Mouse (Mus musculus) CH12.LX (cell line): ENCODE measurements around the gene Slc9a3r2. TPM values are rescaled to one million over a fixed set of nuclear protein-coding genes. Genes with fewer than 3 reads are reported as not detected.

Experiments
- DNase-seq: peaks from one replicate; pipeline ENCODE4 v3.0.0-alpha.2; 2013; ENCODE audit errors: extremely low read depth
- H3K27ac ChIP-seq: 2 replicates; pipeline ENCODE4 v1.5.1; 2012; ENCODE audit warnings: low read depth, mild to moderate bottlenecking, control low read depth, moderate library complexity; ENCODE audit not compliant: insufficient read depth
- H3K27me3 ChIP-seq: replicated peaks from 2 replicates; pipeline ENCODE3; 2012; ENCODE audit warnings: inconsistent platforms
- H3K36me3 ChIP-seq, 2 experiments: replicated peaks in 1 of 2; 2 replicates each; pipeline versions ENCODE3 to v1.6.1; 2012; ENCODE audit warnings: inconsistent platforms in 1 of 2, low read length in 1 of 2, mild to moderate bottlenecking in 1 of 2, mixed read lengths in 1 of 2, moderate library complexity in 1 of 2; ENCODE audit not compliant: control insufficient read depth in 1 of 2, insufficient read depth in 1 of 2
- H3K4me1 ChIP-seq, 2 experiments: 2 replicates each; pipeline ENCODE4 v1.6.1; 2012; ENCODE audit warnings: inconsistent platforms in 1 of 2, moderate library complexity in 1 of 2; ENCODE audit not compliant: insufficient read depth in 2 of 2, control insufficient read depth in 1 of 2
- H3K4me2 ChIP-seq: 2 replicates; pipeline ENCODE4 v1.6.1; 2012; ENCODE audit warnings: low read depth, mild to moderate bottlenecking, control low read depth; ENCODE audit not compliant: poor library complexity, insufficient read depth, severe bottlenecking
- H3K4me3 ChIP-seq, 3 experiments: fragments of 150-350 bp in 1 of 3; sonication (generic) in 1 of 3; replicated peaks in 1 of 3; 2 replicates each; pipeline versions ENCODE3 to v1.5.1; 2011 to 2012; ENCODE audit warnings: low read depth in 2 of 3, low read length in 2 of 3, mild to moderate bottlenecking in 2 of 3, moderate library complexity in 2 of 3, control low read depth in 1 of 3, improper control_type of control experiment in 1 of 3, inconsistent platforms in 1 of 3, mixed read lengths in 1 of 3; ENCODE audit not compliant: poor library complexity in 1 of 3
- H3K79me2 ChIP-seq: replicated peaks from 2 replicates; pipeline ENCODE4 v1.6.1; 2012; ENCODE audit warnings: mild to moderate bottlenecking, moderate library complexity; ENCODE audit not compliant: control insufficient read depth, poor library complexity, insufficient read depth, severe bottlenecking; ENCODE audit errors: extremely low read depth
- H3K9ac ChIP-seq: 2 replicates; pipeline ENCODE4 v1.6.1; 2012; ENCODE audit warnings: low read depth, mild to moderate bottlenecking, control low read depth, moderate library complexity; ENCODE audit not compliant: insufficient read depth
- H3K9me3 ChIP-seq: replicated peaks from 2 replicates; pipeline ENCODE3; 2012; ENCODE audit warnings: low read length, inconsistent platforms, mixed read lengths
- BHLHE40 ChIP-seq: IDR thresholded peaks from 2 replicates; pipeline ENCODE4 v1.6.1; 2011; ENCODE audit warnings: mild to moderate bottlenecking, low read depth, low read length, improper control_type of control experiment
- CHD2 ChIP-seq: IDR thresholded peaks from 2 replicates; pipeline ENCODE4 v1.6.1; 2011; ENCODE audit warnings: low read length, improper control_type of control experiment
- CTCF ChIP-seq, 2 experiments: IDR thresholded peaks in 1 of 2; conservative IDR thresholded peaks in 1 of 2; 2 replicates each; pipeline ENCODE4 v1.5.1; 2011 to 2012; ENCODE audit warnings: low read depth in 2 of 2, low read length in 2 of 2, improper control_type of control experiment in 1 of 2, inconsistent platforms in 1 of 2, mild to moderate bottlenecking in 1 of 2, moderate library complexity in 1 of 2
- EP300 ChIP-seq: IDR thresholded peaks from 2 replicates; pipeline ENCODE4 v1.6.1; 2011; ENCODE audit warnings: low read length, improper control_type of control experiment
- ETS1 ChIP-seq: conservative IDR thresholded peaks from 2 replicates; pipeline ENCODE4 v1.6.1; 2012; ENCODE audit warnings: low read depth, mild to moderate bottlenecking, inconsistent platforms, low read length, improper control_type of control experiment, moderate library complexity
- GABPA ChIP-seq: IDR thresholded peaks from 2 replicates; pipeline ENCODE4 v1.6.1; 2012; ENCODE audit warnings: low read depth, low read length, improper control_type of control experiment, inconsistent platforms; ENCODE audit not compliant: insufficient replicate concordance
- HCFC1 ChIP-seq: IDR thresholded peaks from 2 replicates; pipeline ENCODE4 v1.6.1; 2012; ENCODE audit warnings: low read depth, mild to moderate bottlenecking, inconsistent platforms, low read length, improper control_type of control experiment
- JUN ChIP-seq: IDR thresholded peaks from 2 replicates; pipeline ENCODE4 v1.6.1; 2011; ENCODE audit warnings: low read depth, mild to moderate bottlenecking, low read length, improper control_type of control experiment, moderate library complexity; ENCODE audit not compliant: insufficient read depth
- MAFK ChIP-seq: IDR thresholded peaks from 2 replicates; pipeline ENCODE4 v1.6.1; 2011; ENCODE audit warnings: low read length, improper control_type of control experiment; ENCODE audit not compliant: insufficient replicate concordance
- MAX ChIP-seq: IDR thresholded peaks from 2 replicates; pipeline ENCODE4 v1.6.1; 2011; ENCODE audit warnings: low read length, improper control_type of control experiment
- MAZ ChIP-seq: IDR thresholded peaks from 2 replicates; pipeline ENCODE4 v1.6.1; 2012; ENCODE audit warnings: low read depth, mild to moderate bottlenecking, inconsistent platforms, low read length, improper control_type of control experiment, moderate library complexity
- MEF2A ChIP-seq: IDR thresholded peaks from 2 replicates; pipeline ENCODE4 v1.6.1; 2014; ENCODE audit warnings: low read depth, mild to moderate bottlenecking, inconsistent platforms, low read length, improper control_type of control experiment, borderline replicate concordance
- MXI1 ChIP-seq: IDR thresholded peaks from 2 replicates; pipeline ENCODE4 v1.6.1; 2011; ENCODE audit warnings: mild to moderate bottlenecking, low read depth, low read length, improper control_type of control experiment
- MYC ChIP-seq: IDR thresholded peaks from 2 replicates; pipeline ENCODE4 v1.6.1; 2011; ENCODE audit warnings: low read depth, mild to moderate bottlenecking, improper control_type of control experiment, low read length
- NRF1 ChIP-seq: IDR thresholded peaks from 2 replicates; pipeline ENCODE4 v1.6.1; 2014; ENCODE audit warnings: low read depth, mild to moderate bottlenecking, inconsistent platforms, low read length, improper control_type of control experiment, moderate library complexity
- PAX5 ChIP-seq: IDR thresholded peaks from 2 replicates; pipeline ENCODE4 v1.6.1; 2012; ENCODE audit warnings: low read length, inconsistent platforms, mixed read lengths
- POLR2A ChIP-seq: IDR thresholded peaks from 2 replicates; pipeline ENCODE4 v1.6.1; 2011; ENCODE audit warnings: low read depth, mild to moderate bottlenecking, improper control_type of control experiment, low read length
- POLR2AphosphoS2 ChIP-seq: IDR thresholded peaks from 2 replicates; pipeline ENCODE4 v1.6.1; 2011; ENCODE audit warnings: low read depth, low read length, improper control_type of control experiment
- RCOR1 ChIP-seq: conservative IDR thresholded peaks from 2 replicates; pipeline ENCODE4 v1.6.1; 2012; ENCODE audit warnings: low read depth, mild to moderate bottlenecking, inconsistent platforms, low read length, improper control_type of control experiment
- SMC3 ChIP-seq: IDR thresholded peaks from 2 replicates; pipeline ENCODE4 v1.6.1; 2011; ENCODE audit warnings: low read depth, low read length, improper control_type of control experiment
- TBP ChIP-seq: conservative IDR thresholded peaks from 2 replicates; pipeline ENCODE4 v1.6.1; 2011; ENCODE audit warnings: low read depth, low read length, improper control_type of control experiment
- TCF12 ChIP-seq: IDR thresholded peaks from 2 replicates; pipeline ENCODE4 v1.6.1; 2014; ENCODE audit warnings: low read depth, mild to moderate bottlenecking, inconsistent platforms, low read length, improper control_type of control experiment
- USF1 ChIP-seq: IDR thresholded peaks from 2 replicates; pipeline ENCODE4 v1.6.1; 2014; ENCODE audit warnings: low read depth, mild to moderate bottlenecking, inconsistent platforms, low read length, improper control_type of control experiment
- USF2 ChIP-seq: conservative IDR thresholded peaks from 2 replicates; pipeline ENCODE4 v1.6.1; 2011; ENCODE audit warnings: low read depth, low read length, improper control_type of control experiment
- ZMIZ1 ChIP-seq: IDR thresholded peaks from 2 replicates; pipeline ENCODE4 v1.6.1; 2012; ENCODE audit warnings: low read depth, mild to moderate bottlenecking, inconsistent platforms, low read length, improper control_type of control experiment
- ZNF384 ChIP-seq: IDR thresholded peaks from 2 replicates; pipeline ENCODE4 v1.6.1; 2012; ENCODE audit warnings: low read depth, low read length, improper control_type of control experiment, inconsistent platforms
- dilution Hi-C: fragments of 300-500 bp; cut with MboI; formaldehyde crosslinking; loops from 2 replicates; pipeline ENCODE4 v1.14.3; 2020; ENCODE audit warnings: low sequenced_read_pairs; ENCODE audit not compliant: extremely low pct_unique_long_range_greater_than_20kb, extremely low pct_ligation_motif_present
- in situ Hi-C: fragments of 300-500 bp; cut with MboI; formaldehyde crosslinking; loops from 3 replicates; pipeline ENCODE4 v1.14.3; 2019; ENCODE audit warnings: low sequenced_read_pairs, low pct_ligation_motif_present, low pct_unique_long_range_greater_than_20kb, mixed read lengths
- polyA plus RNA-seq: library from polyadenylated mRNA; unstranded; fragments of >175 nt; gene quantifications from 2 replicates; pipeline ENCODE4 v1.2.1, GENCODE M21; 2012; ENCODE audit warnings: low read depth; ENCODE audit not compliant: insufficient read length
- total RNA-seq, 2 experiments: library from RNA; depleted of rRNA; stranded (reverse); fragments of 300-350 nt in 1 of 2; fragments of >200 nt in 1 of 2; gene quantifications; 2 replicates each; pipeline ENCODE4 v1.2.3; 2012 to 2014

Gene Slc9a3r2
- total and polyA plus RNA-seq, 3 experiments = 2.1 to 5.5 (median 4.8) TPM

GRCm38 (mm10) chr17:24698715-24699114 lies 48.6 kb upstream of the Slc9a3r2 start:
- TF ChIP-seq TCF12 (no peak), USF1 (no peak), EP300 (no peak), MAX (no peak), CTCF (conservative IDR thresholded peaks at IDR 0.05 in 1 of 2, IDR thresholded peaks at IDR 0.05 in 1 of 2; ENCODE audit: low read depth in 2 of 2, low read length in 2 of 2) (no peak), ETS1 (no peak), GABPA (no peak), SMC3 (no peak), BHLHE40 (no peak), NRF1 (no peak)
- TF ChIP-seq, all 38 proteins: peak for 0

GRCm38 (mm10) chr17:24697985-24698384 lies 47.9 kb upstream of the Slc9a3r2 start:
- no peak overlapping the region for H3K9ac ChIP-seq

More at GRCm38 (mm10) chr17:24698715-24699114, 48.6 kb upstream of the Slc9a3r2 start:
- no peak for DNase-seq
- in situ Hi-C loops = no loop called here
- dilution Hi-C loops = no loop called here
- Histone ChIP-seq H3K9me3 (no peaks in the 10 kb centered on the region), H3K9ac (no peak overlapping the region), H3K4me3 (no peak overlapping the region), H3K27me3 (no peaks in the 10 kb centered on the region), H3K79me2 (no peaks in the 10 kb centered on the region), H3K4me1 (peaks cover 6 to 45% of the 10 kb centered on the region in 2 experiments), H3K27ac (no peak overlapping the region), H3K4me2 (no peak overlapping the region), H3K36me3 (peaks cover 37 to 54% of the 10 kb centered on the region in 2 experiments)

GRCm38 (mm10) chr17:24696011-24696697 lies 46.0 kb upstream of the Slc9a3r2 start, which contains the start of the genes Gfer and Noxo1:
Gfer (minus strand) TSS chr17:24696156.
Noxo1 (plus strand) TSS chr17:24696234.
- in situ Hi-C loops (no loop called here), dilution Hi-C loops (no loop called here)
- Histone ChIP-seq H3K9me3 (no peaks in the 10 kb centered on the region), H3K27me3 (no peaks in the 10 kb centered on the region), H3K79me2 (no peaks in the 10 kb centered on the region), H3K36me3 (peaks cover 25 to 46% of the 10 kb centered on the region in 2 experiments), H3K4me1 (peaks cover 11 to 53% of the 10 kb centered on the region in 2 experiments), H3K4me3 (peak within 1 kb of the TSS; percentile 79 to 87 (median 85)), H3K9ac (peak within 1 kb of the TSS; percentile 72), H3K4me2 (peak within 1 kb of the TSS; percentile 70), H3K27ac (peak within 1 kb of the TSS; percentile 41)
- DNase-seq = peak; percentile 72
- TF ChIP-seq POLR2AphosphoS2 (no peak), JUN (no peak), RCOR1 (no peak), MYC (peak; percentile 31; the same call in 1 of the 2 replicates), TBP (no peak), USF1 (no peak), EP300 (no peak), CTCF (conservative IDR thresholded peaks at IDR 0.05 in 1 of 2, IDR thresholded peaks at IDR 0.05 in 1 of 2; ENCODE audit: low read depth in 2 of 2, low read length in 2 of 2) (peak in 1 of 2 experiments; percentile 18; a peak in 2 of 4 replicates), ETS1 (no peak), MXI1 (peak; percentile 85), MAFK (no peak), ZNF384 (no peak), CHD2 (no peak), MAZ (no peak), MEF2A (no peak), PAX5 (no peak), POLR2A (peak; percentile 84), USF2 (no peak)

More at GRCm38 (mm10) chr17:24697985-24698384, 47.9 kb upstream of the Slc9a3r2 start:
- no peaks in the 10 kb centered on the region for H3K9me3 ChIP-seq
- H3K36me3 ChIP-seq = peaks cover 40 to 55% of the 10 kb centered on the region in 2 experiments
- H3K79me2 ChIP-seq = no peaks in the 10 kb centered on the region
- in situ Hi-C loops (no loop called here), dilution Hi-C loops (no loop called here)
- no peak overlapping the region for H3K4me2 ChIP-seq
- no peak overlapping the region for H3K27ac ChIP-seq
- H3K4me3 ChIP-seq = no peak overlapping the region
- H3K27me3 ChIP-seq = no peaks in the 10 kb centered on the region
- no peak for DNase-seq
- H3K4me1 ChIP-seq = peaks cover 6 to 48% of the 10 kb centered on the region in 2 experiments
- no peak for TF ChIP-seq HCFC1
- TF ChIP-seq CHD2 = 0 out of 2 replicates have a peak, but pooled peaks have one; percentile 17
- no peak for TF ChIP-seq ZMIZ1
